Mouse (Mus musculus) left cerebral cortex, adult 11 months (tissue): Measurements from ENCODE around the gene Traf7.

Experiments used
- DNase-seq: peaks from one replicate; pipeline ENCODE4 v3.0.0; 2022; ENCODE audit warnings: low spot score

Gene Traf7

DNA sequence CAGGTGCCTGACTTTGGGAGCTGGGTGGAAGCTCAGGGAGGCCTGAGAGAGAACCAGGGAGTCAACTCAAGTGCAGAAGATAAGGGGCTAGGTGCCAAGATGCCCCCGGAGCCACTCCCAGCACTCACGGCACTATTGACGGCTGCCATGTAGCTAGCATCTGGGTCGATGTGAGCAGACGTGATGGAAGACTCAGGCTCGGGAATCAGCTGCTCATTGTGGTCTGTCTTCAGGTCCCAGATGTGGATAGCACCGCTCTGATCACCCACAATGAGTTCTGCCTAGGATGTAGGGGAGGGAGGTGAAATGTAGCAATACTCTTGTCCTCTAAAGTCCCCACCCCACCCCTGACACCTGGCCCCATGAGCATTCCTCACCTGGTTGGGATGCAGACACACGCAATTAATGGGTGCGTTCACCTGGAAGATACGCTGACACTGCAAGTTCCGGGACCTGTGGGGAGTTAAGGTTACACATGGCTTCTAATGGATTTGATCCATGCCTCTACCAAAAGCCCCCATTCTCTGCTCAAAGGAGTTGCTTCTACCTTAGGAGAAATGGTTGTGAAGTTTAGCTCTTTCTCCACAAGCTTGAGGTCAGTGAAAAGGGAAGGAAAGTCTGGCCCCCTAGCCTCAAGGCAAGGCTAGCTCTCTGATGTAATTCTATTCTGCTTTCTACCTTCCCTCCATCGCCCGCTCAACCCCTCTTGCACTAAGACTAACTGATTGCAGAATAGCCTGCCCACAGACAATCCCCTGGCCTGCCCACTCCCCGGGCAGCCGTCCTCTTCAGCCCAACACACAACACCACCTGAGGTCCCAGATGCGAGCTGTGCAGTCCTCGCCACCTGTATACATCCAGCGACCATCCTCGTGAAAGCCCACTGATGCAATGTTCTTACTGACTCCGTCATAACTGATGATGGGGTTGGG lies 50.4 kb downstream of the Traf7 start:
- DNase-seq = no peak

DNA sequence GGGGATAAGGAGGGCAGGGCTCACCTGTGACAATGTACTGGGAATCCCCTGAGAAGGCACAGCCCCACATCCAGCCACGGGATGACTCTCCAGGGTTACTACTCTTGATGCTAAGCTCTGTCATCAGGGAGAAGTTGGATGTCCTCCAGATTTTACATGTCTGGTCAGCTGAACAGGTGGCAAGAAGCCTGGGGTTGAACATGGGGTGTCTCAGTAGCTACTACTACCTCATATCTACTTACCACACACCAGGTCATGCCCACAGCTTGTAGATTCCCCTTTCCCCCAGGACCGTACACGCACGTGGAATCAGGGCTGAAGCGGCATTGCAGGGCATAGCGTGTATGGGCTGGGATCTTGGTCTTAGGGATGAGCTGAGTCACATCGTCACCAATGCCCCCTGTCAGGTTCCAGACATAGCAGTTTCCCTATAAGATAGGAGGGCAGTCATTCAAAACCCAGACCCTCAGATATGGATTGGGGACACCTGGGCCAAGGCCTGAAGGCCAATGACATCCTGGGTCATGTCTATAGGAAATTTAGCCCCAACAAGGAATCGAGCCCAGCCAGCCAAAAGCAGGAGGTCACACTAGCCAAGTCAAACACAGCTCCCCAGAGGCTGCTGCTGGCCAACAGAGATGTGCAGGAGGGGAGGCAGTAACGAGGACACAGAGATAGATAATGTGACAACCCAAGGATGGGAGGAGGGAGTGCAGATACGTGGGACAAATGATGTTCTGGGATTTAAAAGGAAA lies 51.5 kb downstream of the Traf7 start:
- DNase-seq = no peak

DNA sequence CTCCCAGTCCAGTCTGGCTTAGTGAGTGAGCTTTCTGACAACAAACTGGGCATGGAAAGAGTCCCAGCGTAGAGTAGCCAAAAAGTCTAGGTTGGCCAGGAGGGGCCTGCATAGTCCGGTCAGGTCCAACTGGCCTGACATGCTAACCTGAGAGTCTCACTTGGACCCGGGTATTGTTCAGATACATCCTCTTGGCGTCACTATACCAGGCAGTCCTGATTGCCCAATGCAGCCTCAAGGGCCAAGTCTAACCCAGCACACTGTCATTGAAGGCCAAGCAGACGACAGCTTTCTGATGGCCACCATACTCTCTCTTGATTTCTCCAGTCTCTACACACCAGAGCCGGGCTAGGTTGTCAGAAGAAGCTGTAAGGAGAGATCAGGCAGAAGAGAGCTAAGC lies 52.2 kb downstream of the Traf7 start:
- no peak for DNase-seq

DNA sequence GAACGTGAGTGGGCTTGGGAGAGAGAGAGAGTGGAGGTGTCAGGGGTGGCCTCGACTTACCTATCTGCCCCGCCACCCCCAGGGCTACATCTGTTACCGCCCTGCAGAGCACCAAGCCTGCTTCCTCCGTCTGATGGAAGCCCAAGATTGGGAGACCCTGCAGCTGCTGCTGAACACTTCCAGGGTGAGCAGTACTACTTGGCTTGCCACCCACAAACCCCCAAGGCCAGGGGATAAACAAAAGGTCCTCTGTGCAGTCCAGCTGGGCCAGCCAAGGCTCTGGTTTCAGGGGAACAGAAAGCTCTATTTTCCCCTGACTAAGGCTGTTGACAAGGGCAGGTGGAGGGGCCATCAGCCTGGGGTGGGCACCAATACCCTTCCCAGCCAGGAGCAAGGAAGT lies 53.2 kb downstream of the Traf7 start:
- no peak for DNase-seq

DNA sequence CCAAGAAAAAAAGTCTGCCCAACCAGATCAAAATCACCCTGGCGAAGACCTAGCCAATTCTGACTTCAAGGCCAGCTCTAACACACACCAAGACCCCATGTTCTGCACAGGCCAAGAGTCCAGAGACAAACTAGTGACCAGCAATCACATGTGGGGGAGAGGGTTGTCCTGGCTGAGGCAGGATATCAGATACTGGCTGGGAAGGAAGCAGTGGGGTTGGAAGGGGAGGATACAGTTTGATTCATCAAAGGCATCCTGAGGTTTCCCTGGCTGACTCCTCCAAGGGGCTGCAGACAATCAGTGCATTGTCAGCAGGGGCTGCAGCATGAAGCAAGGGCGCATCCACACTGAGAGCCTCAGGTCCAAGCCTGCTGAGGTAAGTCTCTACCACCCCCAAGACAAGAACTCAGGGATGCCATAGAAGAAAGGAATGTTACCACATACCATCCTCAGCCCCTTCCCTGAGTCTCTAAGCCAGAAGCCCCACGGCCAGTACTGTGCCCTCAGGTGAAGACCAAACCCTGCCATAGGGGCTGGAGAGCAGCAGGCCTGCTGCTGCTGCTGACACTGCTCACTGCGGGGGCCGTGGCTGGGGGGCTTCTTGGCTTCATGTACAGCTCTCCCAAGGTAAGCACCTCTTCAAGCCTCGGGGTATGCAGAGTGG lies 54.0 kb downstream of the Traf7 start, which contains the start of gene Bricd5:
TSS of gene Bricd5 (plus strand) at position 273 of the 664 bp plus-strand sequence.
- DNase-seq = no peak

DNA sequence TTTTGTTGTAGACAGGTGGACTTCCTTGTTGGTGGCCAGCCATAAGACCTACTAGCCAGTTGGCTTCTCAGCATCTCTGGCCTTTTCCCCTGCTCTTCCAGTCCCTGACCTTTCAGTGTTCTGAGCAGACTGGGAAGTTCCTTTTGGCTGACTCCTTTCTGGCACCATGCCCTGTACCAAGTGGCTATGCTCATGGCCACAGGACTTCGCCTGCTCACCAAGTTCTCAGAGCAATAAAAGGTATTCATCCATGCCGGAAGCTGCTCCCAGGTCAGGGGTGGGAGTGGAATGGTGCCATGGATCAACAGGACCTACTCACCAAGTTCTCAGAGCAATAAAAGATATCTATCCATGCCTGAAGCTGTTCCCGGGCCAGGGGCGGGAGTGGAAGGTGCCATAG lies 55.2 kb downstream of the Traf7 start:
- DNase-seq = no peak

DNA sequence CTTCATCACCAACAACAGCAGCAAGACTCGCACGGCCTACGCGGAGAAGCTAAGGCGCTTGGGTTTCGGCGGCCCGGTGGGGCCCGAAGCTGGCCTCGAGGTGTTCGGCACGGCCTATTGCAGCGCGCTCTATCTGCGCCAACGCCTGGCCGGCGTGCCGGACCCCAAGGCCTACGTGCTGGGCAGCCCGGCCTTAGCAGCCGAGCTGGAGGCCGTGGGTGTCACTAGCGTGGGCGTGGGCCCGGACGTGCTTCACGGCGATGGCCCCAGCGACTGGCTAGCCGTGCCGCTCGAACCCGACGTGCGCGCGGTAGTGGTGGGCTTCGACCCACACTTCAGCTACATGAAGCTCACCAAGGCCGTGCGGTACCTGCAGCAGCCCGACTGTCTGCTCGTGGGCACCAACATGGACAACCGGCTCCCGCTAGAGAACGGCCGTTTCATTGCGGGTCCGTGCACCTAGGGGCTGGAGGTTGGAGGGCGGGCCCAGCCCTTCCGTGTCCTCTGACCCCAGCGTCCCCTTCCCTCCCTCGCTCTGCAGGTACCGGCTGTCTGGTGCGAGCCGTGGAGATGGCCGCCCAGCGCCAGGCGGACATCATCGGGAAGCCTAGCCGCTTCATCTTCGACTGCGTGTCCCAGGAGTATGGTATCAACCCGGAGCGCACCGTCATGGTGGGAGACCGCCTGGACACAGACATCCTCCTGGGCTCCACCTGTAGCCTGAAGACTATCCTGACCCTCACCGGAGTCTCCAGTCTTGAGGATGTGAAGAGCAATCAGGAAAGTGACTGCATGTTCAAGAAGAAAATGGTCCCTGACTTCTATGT lies 56.8 kb downstream of the Traf7 start:
- no peak for DNase-seq

DNA sequence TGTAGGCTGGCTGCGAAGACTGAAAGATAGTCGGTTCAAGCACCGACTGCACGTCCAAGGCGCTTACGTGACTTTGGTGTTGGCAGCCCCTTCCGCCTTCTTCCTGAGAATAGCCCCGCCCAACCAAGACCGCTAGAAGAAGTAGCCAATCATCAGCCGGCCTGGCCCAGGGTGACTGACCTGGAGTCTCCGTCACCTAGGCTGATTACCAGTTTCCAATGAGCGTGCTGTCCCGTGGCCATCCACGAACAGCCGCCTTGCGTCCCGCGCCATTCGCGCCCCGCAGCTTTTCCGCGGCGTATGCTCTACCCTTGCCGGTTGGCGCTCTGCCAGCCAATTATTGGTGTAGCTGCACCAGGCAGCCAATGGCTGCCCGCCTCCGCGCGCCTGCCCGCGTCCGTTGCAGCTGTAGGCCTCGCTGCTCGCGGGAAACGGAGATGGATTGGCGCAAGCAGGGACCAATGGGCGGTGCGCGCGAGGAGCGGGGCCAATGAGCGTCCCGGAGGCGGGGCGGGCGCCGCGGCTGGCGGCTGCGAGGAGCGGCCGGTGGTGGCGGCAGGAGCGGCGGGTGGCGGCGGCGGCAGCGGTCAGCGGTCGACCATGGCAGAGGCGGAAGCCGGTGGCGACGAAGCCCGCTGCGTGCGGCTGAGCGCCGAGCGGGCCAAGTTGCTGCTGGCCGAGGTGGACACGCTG lies 57.7 kb downstream of the Traf7 start, which contains the start of the genes E4f1 and Pgp:
TSS of gene E4f1 (minus strand) at position 404 of the 693 bp plus-strand sequence.
TSS of gene Pgp (plus strand) at position 483 of the 693 bp plus-strand sequence.
- peak; percentile 99 for DNase-seq

DNA sequence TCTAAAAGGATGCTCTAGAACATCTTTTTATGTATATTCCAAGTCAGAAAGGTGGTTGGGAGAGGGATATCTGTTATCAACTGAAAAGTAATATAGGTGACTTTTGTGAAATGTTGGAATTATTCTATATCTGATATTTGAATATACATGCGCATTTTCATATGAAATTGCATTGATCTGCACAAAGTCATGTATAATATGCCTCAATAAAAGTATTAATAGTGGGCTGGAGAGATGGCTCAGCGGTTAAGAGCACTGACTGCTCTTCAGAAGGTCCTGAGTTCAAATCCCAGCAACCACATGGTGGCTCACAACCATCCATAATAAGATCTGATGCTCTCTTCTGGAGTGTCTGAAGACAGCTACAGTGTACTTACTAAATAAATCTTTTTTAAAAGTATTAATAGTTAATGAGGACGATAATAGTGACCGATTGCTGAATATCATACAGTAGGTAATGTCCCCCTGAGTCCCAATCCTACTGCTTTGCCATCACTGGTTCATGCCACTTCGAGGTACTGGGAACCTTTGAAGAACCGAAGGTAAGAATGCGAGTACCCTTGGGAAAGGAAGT lies 58.3 kb downstream of the Traf7 start:
- DNase-seq = no peak

DNA sequence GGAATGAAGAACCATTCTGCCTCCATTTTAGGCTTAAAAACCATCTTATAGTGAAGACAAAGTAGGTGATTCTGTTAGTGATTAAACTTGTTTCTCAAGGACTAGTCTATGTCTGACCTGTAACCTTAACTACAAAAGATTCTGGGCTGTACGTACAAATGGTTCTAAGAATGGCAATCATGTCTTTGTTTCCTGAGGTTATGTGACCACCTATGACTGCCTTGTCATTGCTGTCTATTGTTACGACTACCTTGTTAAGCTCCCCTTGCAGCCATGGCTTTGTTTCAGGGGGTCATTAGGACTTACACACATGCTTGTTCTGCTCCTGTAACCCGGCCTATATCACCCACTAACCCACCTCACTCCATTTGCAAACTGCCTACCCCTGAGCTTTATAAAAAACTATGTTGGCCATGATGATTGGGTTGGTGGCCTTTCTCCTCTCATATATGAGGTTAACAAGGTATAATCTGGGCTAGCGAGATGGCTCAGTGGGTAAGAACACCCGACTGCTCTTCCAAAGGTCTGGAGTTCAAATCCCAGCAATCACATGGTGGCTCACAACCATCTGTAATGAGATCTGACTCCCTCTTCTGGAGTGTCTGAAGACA lies 59.0 kb downstream of the Traf7 start:
- DNase-seq = no peak

DNA sequence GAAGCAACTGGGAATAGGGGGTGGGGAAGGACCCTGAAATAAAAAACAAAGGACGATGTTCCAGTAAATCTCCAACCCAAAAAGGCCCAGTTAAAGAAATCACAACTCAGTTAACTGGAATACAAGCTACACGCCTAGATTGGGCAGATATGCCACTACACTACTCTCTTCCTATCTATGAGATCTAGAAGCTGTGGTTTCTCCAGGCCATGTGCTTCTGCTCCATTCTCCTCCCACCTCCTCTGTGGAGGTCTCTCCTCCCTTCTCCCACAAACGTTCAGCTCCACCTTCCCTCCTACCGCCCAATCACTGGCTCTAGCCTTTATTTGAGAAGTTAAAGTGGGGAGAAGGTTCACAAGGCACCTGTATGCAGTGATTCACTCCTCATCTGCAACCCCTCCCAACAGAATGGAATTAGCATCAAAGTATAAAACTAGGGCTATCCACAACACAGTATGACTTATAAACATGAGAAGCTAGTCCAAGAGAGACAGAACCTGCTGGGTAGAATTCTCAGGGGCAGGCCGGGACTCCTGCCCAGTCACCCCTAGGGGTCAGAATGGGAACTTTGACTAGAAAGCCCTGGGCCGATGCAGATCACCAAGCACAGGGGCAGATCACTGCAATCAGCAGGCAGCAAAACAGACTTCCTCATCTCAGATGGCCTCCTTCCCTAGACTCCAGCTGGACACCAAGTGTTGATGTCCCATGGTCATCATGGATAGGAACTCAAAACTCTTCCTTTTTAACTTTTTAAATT lies 64.2 kb downstream of the Traf7 start:
- DNase-seq = no peak

DNA sequence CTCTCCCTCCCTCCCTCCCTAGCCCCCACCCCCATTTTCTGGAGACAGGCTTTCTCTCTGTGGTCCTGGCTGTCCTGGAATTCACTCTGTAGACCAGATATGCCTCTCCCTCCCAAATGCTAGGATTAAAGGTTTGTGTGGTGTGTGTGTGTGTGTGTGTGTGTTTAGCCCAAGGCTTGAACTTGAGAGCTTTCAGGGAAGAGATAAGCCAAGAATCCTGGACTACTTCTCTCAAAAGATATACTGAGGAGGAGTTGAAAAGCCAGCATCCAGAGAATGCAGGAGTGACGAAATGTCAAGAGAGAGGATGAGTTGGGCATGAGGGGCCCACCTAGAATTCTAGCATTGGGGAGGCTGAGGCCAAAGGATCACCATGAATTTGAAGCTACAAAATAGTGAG lies 64.8 kb downstream of the Traf7 start:
- no peak for DNase-seq

DNA sequence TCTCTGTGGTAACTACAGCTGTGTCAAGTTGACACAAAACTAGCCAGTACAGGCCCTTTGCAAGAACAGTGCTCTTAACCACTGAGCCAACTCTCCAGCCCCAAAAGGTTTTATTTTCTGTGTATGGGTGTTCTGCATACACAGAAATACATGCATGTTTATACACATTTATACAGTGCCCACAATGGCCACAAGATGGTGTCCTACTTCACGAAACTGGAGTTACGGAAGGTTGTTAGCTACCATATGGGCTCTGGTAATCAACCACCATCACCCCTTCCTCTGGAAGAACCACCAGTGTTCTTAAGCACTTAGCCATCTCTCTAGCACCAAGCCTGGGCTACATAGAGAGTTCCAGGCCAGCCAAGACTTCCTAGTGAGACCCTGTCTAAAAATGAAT lies 66.2 kb downstream of the Traf7 start:
- no peak for DNase-seq
